Mouse (Mus musculus) heart, embryonic 13.5 days (tissue): ENCODE results near the gene Nyx. TPM values are rescaled to one million over a fixed set of nuclear protein-coding genes. Genes with fewer than 3 reads are reported as not detected.

Source experiments
- ATAC-seq: fragments of 200-750 bp; cut with Nextera tagmentation; 2 replicates; pipeline ENCODE4 v1.8.0; 2017; ENCODE audit warnings: moderate TSS enrichment; ENCODE audit not compliant: insufficient number of reproducible peaks, low FRiP score, low TSS enrichment; ENCODE audit errors: extremely low read depth
- H3K27ac ChIP-seq: fragments of 300-500 bp; sonication (generic); replicated peaks from 2 replicates; pipeline ENCODE4 v1.5.1; 2015; ENCODE audit warnings: moderate library complexity, mild to moderate bottlenecking, inconsistent platforms
- H3K27me3 ChIP-seq: fragments of 300-500 bp; sonication (generic); replicated peaks from 2 replicates; pipeline ENCODE4 v1.6.1; 2015; ENCODE audit warnings: mild to moderate bottlenecking, inconsistent platforms
- H3K36me3 ChIP-seq: fragments of 300-500 bp; sonication (generic); 2 replicates; pipeline ENCODE4 v1.6.1; 2015; ENCODE audit warnings: mild to moderate bottlenecking, inconsistent platforms
- H3K4me1 ChIP-seq: fragments of 300-500 bp; sonication (generic); 2 replicates; pipeline ENCODE4 v1.6.1; 2015; ENCODE audit warnings: inconsistent platforms
- H3K4me2 ChIP-seq: fragments of 300-500 bp; sonication (generic); 2 replicates; pipeline ENCODE4 v1.6.1; 2015; ENCODE audit warnings: inconsistent platforms, mild to moderate bottlenecking, moderate library complexity
- H3K4me3 ChIP-seq: fragments of 300-500 bp; sonication (generic); 2 replicates; pipeline ENCODE4 v1.5.1; 2015; ENCODE audit warnings: moderate library complexity, mild to moderate bottlenecking, inconsistent platforms
- H3K9ac ChIP-seq: fragments of 300-500 bp; sonication (generic); 2 replicates; pipeline ENCODE4 v1.6.1; 2015; ENCODE audit warnings: inconsistent platforms, mild to moderate bottlenecking, moderate library complexity
- H3K9me3 ChIP-seq: fragments of 300-500 bp; sonication (generic); 2 replicates; pipeline ENCODE4 v1.6.1; 2016; ENCODE audit warnings: inconsistent platforms
- WGBS: fragments of 180-500 bp; shearing (Covaris S2); methylation state at CpG from one replicate; pipeline ENCODE4 v1.1.7; 2015; ENCODE audit warnings: mixed read lengths; 5-methylcytosine and 5-hydroxymethylcytosine counted together
- polyA plus RNA-seq: library from polyadenylated mRNA; unstranded; fragments of >200 nt; fragmentation: Nextera tagmentation; extraction: Ambion mirVana; gene quantifications from 2 replicates; pipeline ENCODE4 v1.2.1, GENCODE M21; 2015

Gene Nyx
- polyA plus RNA-seq, 1 experiment from 2014 or later, result 0.04 TPM

DNA sequence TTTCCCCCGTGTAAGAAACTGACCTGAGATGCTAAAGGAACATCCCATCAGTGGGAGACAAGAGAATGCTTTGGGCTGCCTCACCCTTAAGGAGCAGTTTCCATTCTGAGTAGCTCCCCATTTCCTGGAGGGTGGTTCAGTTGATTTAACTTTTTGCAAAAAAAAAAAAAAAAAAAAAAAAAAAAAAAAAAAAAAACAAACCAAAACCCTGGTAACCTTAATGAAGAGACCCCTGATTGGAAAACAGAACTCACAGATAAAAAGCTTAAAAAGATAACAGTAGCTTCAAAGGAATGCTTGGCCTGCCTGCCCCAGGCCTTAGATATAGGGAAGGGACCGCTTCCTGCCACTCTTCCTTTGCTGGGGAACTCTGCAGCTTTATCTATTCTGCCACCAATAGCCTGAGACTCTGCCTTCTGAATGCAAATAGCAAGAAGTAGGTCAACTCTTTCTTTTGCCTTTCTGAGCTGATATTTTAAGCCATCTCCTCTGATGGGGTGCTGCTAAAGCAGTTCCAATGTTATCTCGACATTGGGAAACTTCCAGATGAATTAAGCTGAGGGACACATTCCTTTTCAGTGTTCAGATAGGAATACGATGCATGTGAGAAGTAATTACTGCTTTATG is 53.0 kb downstream of the Nyx start:
- Histone ChIP-seq H3K4me3 (no peak overlapping the region), H3K27me3 (peaks cover 63% of the 10 kb centered on the region), H3K9me3 (no peaks in the 10 kb centered on the region), H3K4me1 (peaks cover 16% of the 10 kb centered on the region), H3K4me2 (no peak overlapping the region), H3K27ac (0 out of 2 replicates have a peak overlapping the region, but pooled peaks have one; percentile 32), H3K36me3 (0 out of 2 replicates have a peak, but pooled peaks cover 4% of the 10 kb centered on the region), H3K9ac (no peak overlapping the region)
- ATAC-seq, result no peak
- WGBS, result 30% methylated on average over 4 of the region's 4 CpGs

DNA sequence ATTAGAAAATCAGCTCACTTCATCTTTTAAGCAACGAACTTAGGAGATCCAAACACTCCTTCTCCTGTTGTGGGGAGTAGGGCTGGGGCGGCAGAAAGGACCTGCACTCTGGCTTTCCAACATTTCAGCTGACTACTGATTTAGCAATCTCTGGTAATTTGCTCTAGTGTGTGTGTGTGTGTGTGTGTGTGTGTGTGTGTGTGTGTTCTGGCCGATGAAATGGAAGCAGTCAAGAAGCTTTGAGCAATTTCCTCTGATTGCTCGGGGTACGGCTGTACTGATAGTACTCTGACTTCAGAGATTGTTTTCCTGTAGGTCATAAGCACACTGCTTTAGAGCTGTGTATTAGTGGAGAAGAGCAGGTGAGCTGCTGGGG is 53.5 kb downstream of the Nyx start:
- H3K4me3 ChIP-seq, result no peak overlapping the region
- peaks cover 16% of the 10 kb centered on the region for H3K4me1 ChIP-seq
- H3K27me3 ChIP-seq, result peaks cover 68% of the 10 kb centered on the region
- H3K27ac ChIP-seq, result 0 out of 2 replicates have a peak overlapping the region, but pooled peaks have one; percentile 32
- WGBS, result 18% methylated on average over 5 of the region's 5 CpGs
- no peak overlapping the region for H3K9ac ChIP-seq
- 0 out of 2 replicates have a peak, but pooled peaks cover 4% of the 10 kb centered on the region for H3K36me3 ChIP-seq
- no peak overlapping the region for H3K4me2 ChIP-seq
- no peaks in the 10 kb centered on the region for H3K9me3 ChIP-seq
- no peak for ATAC-seq

DNA sequence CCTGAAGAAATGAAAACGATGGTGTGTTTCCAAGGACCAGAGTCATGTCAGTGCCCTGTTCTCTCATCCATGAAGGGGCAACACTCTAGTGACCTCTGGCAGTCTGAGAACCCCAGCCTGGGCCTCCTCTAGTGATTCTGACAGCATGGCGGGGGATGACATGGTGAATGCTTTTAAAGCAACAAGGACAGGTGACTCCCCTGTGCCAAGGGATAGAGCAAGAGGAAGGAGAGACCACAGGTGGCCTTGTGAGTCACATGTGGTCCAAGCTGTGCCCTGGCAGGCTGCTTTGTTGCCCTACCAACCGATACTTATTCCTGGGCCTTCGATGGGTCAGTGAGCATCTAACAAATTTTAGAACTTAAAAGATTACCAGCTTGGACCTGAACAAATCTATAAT is 54.7 kb downstream of the Nyx start:
- Histone ChIP-seq H3K4me1 (peaks cover 16% of the 10 kb centered on the region), H3K4me2 (no peak overlapping the region), H3K27me3 (peaks cover 67% of the 10 kb centered on the region), H3K9me3 (no peaks in the 10 kb centered on the region), H3K9ac (no peak overlapping the region), H3K27ac (no peak overlapping the region), H3K36me3 (peaks cover 4% of the 10 kb centered on the region; the same call in 1 of the 2 replicates), H3K4me3 (no peak overlapping the region)
- 78% methylated on average over 4 of the region's 4 CpGs for WGBS
- no peak for ATAC-seq

DNA sequence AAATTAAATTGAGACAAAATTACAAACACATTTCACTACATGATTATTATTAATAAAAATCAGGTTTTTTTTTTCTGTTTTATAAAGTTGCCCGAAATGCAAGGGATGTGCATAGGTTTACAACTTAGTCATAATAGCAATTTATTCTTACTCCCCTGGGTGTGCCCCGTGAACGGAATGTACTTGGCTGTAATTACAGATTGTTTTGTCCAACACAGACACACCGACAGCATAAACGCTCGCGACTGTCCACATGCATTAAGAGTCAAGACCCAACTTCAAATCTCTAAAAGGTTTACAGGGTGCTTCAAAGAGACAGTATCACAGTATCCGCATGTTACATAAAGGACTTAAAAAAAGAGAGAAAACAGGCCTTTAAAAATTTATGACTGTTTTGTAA is 55.4 kb downstream of the Nyx start:
- H3K27ac ChIP-seq, result no peak overlapping the region
- H3K4me1 ChIP-seq, result peaks cover 16% of the 10 kb centered on the region
- no peak overlapping the region for H3K9ac ChIP-seq
- 88% methylated on average over 8 of the region's 8 CpGs for WGBS
- no peak for ATAC-seq
- no peak overlapping the region for H3K4me2 ChIP-seq
- peaks cover 8% of the 10 kb centered on the region; the same call in 1 of the 2 replicates for H3K36me3 ChIP-seq
- H3K9me3 ChIP-seq, result no peaks in the 10 kb centered on the region
- peaks cover 68% of the 10 kb centered on the region for H3K27me3 ChIP-seq
- no peak overlapping the region for H3K4me3 ChIP-seq

Other genes starting within 250 kb of the Nyx start
- gene Ddx3x, start 185.1 kb upstream of the Nyx start, polyA plus RNA-seq, result 74.5 and 79.7 TPM in 2 replicates
- gene Gpr34, start 166.0 kb downstream of the Nyx start, polyA plus RNA-seq, result 1.2 and 1.8 TPM in 2 replicates
- gene Gpr82, start 195.3 kb downstream of the Nyx start, polyA plus RNA-seq, result 0.05 and 0.35 TPM in 2 replicates